Comparison of ENCODE assay signal across 32 mouse cellular contexts in genomic region chr1:91762528-91763091, GRCm38 (mm10). TPM values are rescaled to one million over a fixed set of nuclear protein-coding genes. Genes with fewer than 3 reads are reported as not detected.
A peak's percentile ranks its signal among the peaks of the same experiment; 100 is the strongest.
DNase-seq lines count a peak whose midpoint lies in the region; ATAC-seq and TF ChIP-seq lines count a peak whose summit lies in the region.
"Had no signal": no experiment of that assay in that cellular context is flagged by ENCODE, and none has a peak within 500 bp of the region (broad histone marks: within the 10 kb centered on the region; RNA-seq: fewer than 3 reads in every experiment).

No protein-coding gene starts in this region.

- H3K27ac ChIP-seq in lung, embryonic 15.5 days = peak overlapping the region; percentile 79
- no peak overlapping the region for H3K27ac ChIP-seq in thymus, adult 2 months (ENCODE audit: control insufficient read depth, insufficient read depth, low read length)
- H3K27ac ChIP-seq in embryonic facial prominence, embryonic 15.5 days (replicated peaks) = peak overlapping the region; percentile 67
- H3K27ac ChIP-seq: forebrain, embryonic 12.5 days; hindbrain, embryonic 14.5 days; liver, embryonic 13.5 days; midbrain, embryonic 12.5 days had no signal

- no peak for DNase-seq in lung, adult 18-20 months
- no peak for DNase-seq in thymus, adult 2 months
- DNase-seq in thymus, postnatal 10 days (ENCODE audit: low spot score in 2 of 2) = no peak
- DNase-seq in layer of hippocampus, adult 9-11 months = no peak
- DNase-seq in gastrocnemius, postnatal 36 days = no peak
- DNase-seq: adrenal gland, adult 2 months; adrenal gland, postnatal 36 days; B cell, adult 2 months; cerebellum, adult 18-20 months; cerebellum, postnatal 10 days; gastrocnemius, postnatal 10 days; heart, adult 11 months; heart, postnatal 4 days; kidney, adult 11 months; kidney, postnatal 14 days; liver, embryonic 13.5 days; thymus, postnatal 25 days had no signal

- peaks cover 43% of the 10 kb centered on the region for H3K4me1 ChIP-seq in lung, embryonic 15.5 days
- no peaks in the 10 kb centered on the region for H3K4me1 ChIP-seq in thymus, adult 2 months (replicated peaks; ENCODE audit: control insufficient read depth, insufficient read depth, low read length)
- peaks cover 43% of the 10 kb centered on the region for H3K4me1 ChIP-seq in embryonic facial prominence, embryonic 15.5 days
- H3K4me1 ChIP-seq: liver, embryonic 13.5 days had no signal

- no peak for ATAC-seq in lung, embryonic 15.5 days (ENCODE audit: borderline replicate concordance, extremely low read depth, low FRiP score, low TSS enrichment)
- no peak for ATAC-seq in embryonic facial prominence, embryonic 15.5 days (ENCODE audit: insufficient number of reproducible peaks, low FRiP score, low TSS enrichment, low read depth)
- ATAC-seq: activated CD4-positive, CD25-positive, alpha-beta regulatory T cell, adult 4 months; inflammation-experienced regulatory T-cells, adult 6 months; lung, postnatal 0 days had no signal

- H3K9ac ChIP-seq in lung, embryonic 15.5 days = no peak overlapping the region
- no peak overlapping the region for H3K9ac ChIP-seq in embryonic facial prominence, embryonic 15.5 days
- H3K9ac ChIP-seq: forebrain, embryonic 12.5 days; hindbrain, embryonic 14.5 days; limb, embryonic 13.5 days; liver, embryonic 13.5 days; midbrain, embryonic 12.5 days had no signal

- TF ChIP-seq POLR2A in thymus, adult 2 months (IDR thresholded peaks at IDR 0.05; ENCODE audit: control insufficient read depth, extremely low read depth, insufficient read depth, low read length, poor library complexity) = no peak

- H3K27me3 ChIP-seq in lung, embryonic 15.5 days = no peaks in the 10 kb centered on the region
- H3K27me3 ChIP-seq in thymus, adult 2 months (ENCODE audit: control insufficient read depth, insufficient read depth, low read length) = no peaks in the 10 kb centered on the region; the same call in 1 of the 2 replicates
- no peaks in the 10 kb centered on the region for H3K27me3 ChIP-seq in embryonic facial prominence, embryonic 15.5 days
- H3K27me3 ChIP-seq: liver, embryonic 13.5 days; midbrain, embryonic 12.5 days had no signal

- no peak overlapping the region for H3K4me2 ChIP-seq in lung, embryonic 15.5 days
- H3K4me2 ChIP-seq in embryonic facial prominence, embryonic 15.5 days (replicated peaks) = peak overlapping the region; percentile 15; the same call in 1 of the 2 replicates
- H3K4me2 ChIP-seq: forebrain, embryonic 12.5 days; heart, embryonic 11.5 days; hindbrain, embryonic 14.5 days; limb, embryonic 13.5 days; liver, embryonic 13.5 days; midbrain, embryonic 12.5 days had no signal

- H3K4me3 ChIP-seq in lung, embryonic 15.5 days = no peak overlapping the region
- H3K4me3 ChIP-seq in thymus, adult 2 months (ENCODE audit: control insufficient read depth, insufficient read depth, low read length) = no peak overlapping the region
- no peak overlapping the region for H3K4me3 ChIP-seq in embryonic facial prominence, embryonic 15.5 days (replicated peaks)
- H3K4me3 ChIP-seq: erythroblast, embryonic 14.5 days; forebrain, embryonic 12.5 days; limb, embryonic 13.5 days; liver, embryonic 13.5 days; midbrain, embryonic 12.5 days had no signal

- 22% methylated on average over 12 of the region's 12 CpGs for WGBS in lung, embryonic 15.5 days
- 86% methylated on average over 12 of the region's 12 CpGs for WGBS in thymus, adult 2 months
- WGBS in embryonic facial prominence, embryonic 15.5 days = 33% methylated on average over 12 of the region's 12 CpGs

- TF ChIP-seq CTCF in thymus, adult 2 months (IDR thresholded peaks at IDR 0.05; ENCODE audit: borderline replicate concordance, control insufficient read depth, extremely low read depth, insufficient read depth, low read length, poor library complexity) = 0 out of 2 replicates have a peak, but pooled peaks have one; percentile 10

- H3K36me3 ChIP-seq in lung, embryonic 15.5 days = no peaks in the 10 kb centered on the region
- H3K36me3 ChIP-seq in thymus, adult 2 months (ENCODE audit: control insufficient read depth, insufficient read depth, low read length) = no peaks in the 10 kb centered on the region
- H3K36me3 ChIP-seq in embryonic facial prominence, embryonic 15.5 days = no peaks in the 10 kb centered on the region
- H3K36me3 ChIP-seq: forebrain, embryonic 12.5 days; limb, embryonic 13.5 days; liver, embryonic 13.5 days; midbrain, embryonic 12.5 days had no signal

- no peaks in the 10 kb centered on the region for H3K9me3 ChIP-seq in lung, embryonic 15.5 days
- H3K9me3 ChIP-seq in embryonic facial prominence, embryonic 15.5 days (replicated peaks) = no peaks in the 10 kb centered on the region
- H3K9me3 ChIP-seq: forebrain, embryonic 12.5 days; limb, embryonic 13.5 days; liver, embryonic 13.5 days; midbrain, embryonic 12.5 days had no signal

- intact Hi-C loops in gastrocnemius, postnatal 36 days (cut with DNase I) = no loop called here

RNA-seq across cellular contexts. Expression of gene Twist2, which starts 38.7 kb away (rescaled TPM):
- polyA plus RNA-seq in lung, embryonic 15.5 days (2015; fragmentation: Nextera tagmentation; extraction: Ambion mirVana) = 9.4 and 10.4 TPM in 2 replicates
- polyA plus RNA-seq in thymus, adult 2 months (2012; rRNA removed) = 1.5 and 2.1 TPM in 2 replicates
- 71.8 and 86.8 TPM in 2 replicates for polyA plus RNA-seq in embryonic facial prominence, embryonic 15.5 days (2015; fragmentation: Nextera tagmentation; extraction: Ambion mirVana)
- 1 to 10 TPM; 1.4 to 1.6 TPM for total RNA-seq in gastrocnemius, postnatal 36 days (2021)
- total RNA-seq: CH12.LX; common myeloid progenitor, adult 5-6 weeks; megakaryocyte progenitor cell, adult 5-6 weeks; monocyte, adult 5-6 weeks had no signal
- polyA plus RNA-seq: activated CD4-positive, CD25-positive, alpha-beta regulatory T cell, adult 4 months; erythroblast, embryonic 14.5 days; inflammation-experienced regulatory T-cells, adult 6 months had no signal
